Mouse (Mus musculus) C2C12 (cell line): ENCODE results near the gene Fuca1.

Experiments used
- CTCF ChIP-seq: IDR thresholded peaks from one replicate; pipeline ENCODE4 v1.5.1; 2011; ENCODE audit not compliant: control insufficient read depth, insufficient read depth, insufficient read length
- USF1 ChIP-seq: IDR thresholded peaks from one replicate; pipeline ENCODE4 v1.6.1; 2011; ENCODE audit warnings: low read depth, mild to moderate bottlenecking, control low read depth, moderate library complexity

DNA sequence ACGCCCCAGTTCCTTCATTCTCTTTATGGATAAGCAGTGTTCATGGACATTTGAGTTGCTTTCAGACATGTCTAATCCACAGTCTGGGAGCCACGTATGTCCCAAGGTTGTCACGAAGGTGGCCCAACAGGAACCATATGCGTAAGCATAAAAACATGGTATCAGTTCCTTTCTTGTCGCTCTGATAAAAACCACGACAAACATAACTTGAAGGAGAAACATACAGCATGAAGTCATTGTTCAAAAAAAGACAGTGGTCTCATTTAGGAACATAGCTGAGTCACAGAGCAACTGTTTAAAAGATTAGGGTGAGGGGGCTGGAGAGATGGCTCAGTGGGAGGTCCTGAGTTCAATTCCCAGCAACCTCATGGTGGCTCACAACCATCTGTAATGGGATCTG is 21.7 kb downstream of the Fuca1 start:
- TF ChIP-seq CTCF (no peak), USF1 (no peak)
